Mouse (Mus musculus) MEL (cell line): ENCODE measurements around the gene Klb.

ENCODE experiments used
- CTCF ChIP-seq, 3 experiments: IDR thresholded peaks in 2 of 3; conservative IDR thresholded peaks in 1 of 3; 2 replicates each; pipeline ENCODE4 v1.5.1; 2011 to 2012; ENCODE audit warnings: low read length in 3 of 3, low read depth in 2 of 3, mild to moderate bottlenecking in 2 of 3, improper control_type of control experiment in 1 of 3, inconsistent platforms in 1 of 3, mixed read lengths in 1 of 3, moderate library complexity in 1 of 3; ENCODE audit not compliant: control insufficient read depth in 1 of 3, insufficient read depth in 1 of 3, poor library complexity in 1 of 3, severe bottlenecking in 1 of 3
- GATA1 ChIP-seq: IDR thresholded peaks from 2 replicates; pipeline ENCODE4 v1.6.1; 2011; ENCODE audit warnings: low read depth, low read length, improper control_type of control experiment
- MAX ChIP-seq: IDR thresholded peaks from 2 replicates; pipeline ENCODE4 v1.6.1; 2011; ENCODE audit warnings: low read length, improper control_type of control experiment
- POLR2A ChIP-seq, 2 experiments: IDR thresholded peaks; 2 replicates each; pipeline ENCODE4 v1.6.1; 2011 to 2012; ENCODE audit warnings: low read length in 2 of 2, mild to moderate bottlenecking in 2 of 2, control low read depth in 1 of 2, improper control_type of control experiment in 1 of 2, low read depth in 1 of 2, moderate library complexity in 1 of 2; ENCODE audit not compliant: control insufficient read depth in 1 of 2, insufficient read depth in 1 of 2, poor library complexity in 1 of 2
- USF1 ChIP-seq: IDR thresholded peaks from 2 replicates; pipeline ENCODE4 v1.6.1; 2014; ENCODE audit warnings: low read depth, mild to moderate bottlenecking, inconsistent platforms, low read length, improper control_type of control experiment, moderate library complexity
- USF2 ChIP-seq, 2 experiments: IDR thresholded peaks; 2 replicates each; pipeline ENCODE4 v1.6.1; 2011 to 2012; ENCODE audit warnings: improper control_type of control experiment in 2 of 2, low read length in 2 of 2, borderline replicate concordance in 1 of 2, inconsistent platforms in 1 of 2, low read depth in 1 of 2, mild to moderate bottlenecking in 1 of 2; ENCODE audit not compliant: insufficient read depth in 1 of 2
- ZC3H11A ChIP-seq: IDR thresholded peaks from 2 replicates; pipeline ENCODE4 v1.6.1; 2012; ENCODE audit warnings: low read depth, mild to moderate bottlenecking, inconsistent platforms, low read length, improper control_type of control experiment
- ZMIZ1 ChIP-seq: IDR thresholded peaks from 2 replicates; pipeline ENCODE4 v1.6.1; 2012; ENCODE audit warnings: low read depth, mild to moderate bottlenecking, inconsistent platforms, low read length, improper control_type of control experiment, moderate library complexity

- no peak for TF ChIP-seq GATA1
- no peak for TF ChIP-seq ZC3H11A
- no peak for TF ChIP-seq CTCF (IDR thresholded peaks at IDR 0.05 in 2 of 3, conservative IDR thresholded peaks at IDR 0.05 in 1 of 3; ENCODE audit: control insufficient read depth in 1 of 3, insufficient read depth in 1 of 3, low read depth in 2 of 3, low read length in 3 of 3, poor library complexity in 1 of 3, severe bottlenecking in 1 of 3)
- no peak for TF ChIP-seq ZMIZ1
- TF ChIP-seq USF2 (IDR thresholded peaks at IDR 0.05; ENCODE audit: borderline replicate concordance in 1 of 2, insufficient read depth in 1 of 2, low read depth in 1 of 2, low read length in 2 of 2) = no peak
- no peak for TF ChIP-seq MAX
- TF ChIP-seq USF1 = no peak
- no peak for TF ChIP-seq POLR2A (IDR thresholded peaks at IDR 0.05; ENCODE audit: control insufficient read depth in 1 of 2, insufficient read depth in 1 of 2, low read depth in 1 of 2, low read length in 2 of 2, poor library complexity in 1 of 2)
These were observed 23.8 kb upstream of the Klb start for GRCm38 (mm10) chr5:65324271-65324670.
